Mouse (Mus musculus) liver, adult 2 months (tissue): ENCODE results near the gene Prrxl1. TPM values are rescaled to one million over a fixed set of nuclear protein-coding genes. Genes with fewer than 3 reads are reported as not detected.

ENCODE experiments used
- DNase-seq: peaks from one replicate; pipeline ENCODE4 v3.0.0-alpha.2; 2011; ENCODE audit warnings: low read depth, low spot score; ENCODE audit errors: extremely low read depth
- H3K27ac ChIP-seq: fragments of 200-500 bp; replicated peaks from 2 replicates; pipeline ENCODE4 v1.5.1; 2012; ENCODE audit warnings: low read depth, mild to moderate bottlenecking, control low read depth, inconsistent platforms, low read length; ENCODE audit not compliant: insufficient read depth
- H3K27me3 ChIP-seq: fragments of 200-500 bp; 2 replicates; pipeline ENCODE4 v1.6.1; 2012; ENCODE audit warnings: mild to moderate bottlenecking, moderate library complexity, low read length, inconsistent platforms; ENCODE audit not compliant: control insufficient read depth, insufficient read depth
- H3K36me3 ChIP-seq: fragments of 200-500 bp; 2 replicates; pipeline ENCODE4 v1.6.1; 2012; ENCODE audit warnings: low read length, inconsistent platforms; ENCODE audit not compliant: control insufficient read depth, insufficient read depth
- H3K4me1 ChIP-seq: fragments of 200-500 bp; 2 replicates; pipeline ENCODE4 v1.6.1; 2011; ENCODE audit warnings: low read length; ENCODE audit not compliant: control insufficient read depth, insufficient read depth
- H3K4me3 ChIP-seq: fragments of 200-500 bp; 2 replicates; pipeline ENCODE4 v1.5.1; 2011; ENCODE audit warnings: low read depth, mild to moderate bottlenecking, control low read depth, low read length, moderate library complexity; ENCODE audit not compliant: insufficient read depth
- H3K79me2 ChIP-seq: fragments of 200-500 bp; 2 replicates; pipeline ENCODE4 v1.6.1; 2012; ENCODE audit warnings: inconsistent platforms, mild to moderate bottlenecking, low read length, moderate library complexity; ENCODE audit not compliant: control insufficient read depth, insufficient read depth
- H3K9ac ChIP-seq: fragments of 200-500 bp; 2 replicates; pipeline ENCODE4 v1.6.1; 2012; ENCODE audit warnings: low read depth, mild to moderate bottlenecking, control low read depth, inconsistent platforms, low read length
- CTCF ChIP-seq: fragments of 200-500 bp; IDR thresholded peaks from 2 replicates; pipeline ENCODE4 v1.5.1; 2011; ENCODE audit warnings: low read depth, low read length, control low read depth
- POLR2A ChIP-seq: fragments of 200-500 bp; IDR thresholded peaks from 2 replicates; pipeline ENCODE4 v1.6.1; 2011; ENCODE audit warnings: low read length, control low read depth; ENCODE audit not compliant: insufficient read depth; ENCODE audit errors: extremely low read depth
- WGBS: fragments of 180-500 bp; shearing (Covaris S2); methylation state at CpG from one replicate; pipeline ENCODE4 v1.1.7; 2018; 5-methylcytosine and 5-hydroxymethylcytosine counted together
- polyA plus RNA-seq: library from polyadenylated mRNA; depleted of rRNA; stranded (reverse); fragments of >200 nt; gene quantifications from 2 replicates; pipeline ENCODE4 v1.2.3, GENCODE M21; 2012
- total RNA-seq: library from RNA; depleted of rRNA; stranded (reverse); fragments of >200 nt; gene quantifications from 2 replicates; pipeline ENCODE4 v1.2.3, GENCODE M21; 2014

The Prrxl1 gene
- total and polyA plus RNA-seq, 2 experiments, result not detected

DNA sequence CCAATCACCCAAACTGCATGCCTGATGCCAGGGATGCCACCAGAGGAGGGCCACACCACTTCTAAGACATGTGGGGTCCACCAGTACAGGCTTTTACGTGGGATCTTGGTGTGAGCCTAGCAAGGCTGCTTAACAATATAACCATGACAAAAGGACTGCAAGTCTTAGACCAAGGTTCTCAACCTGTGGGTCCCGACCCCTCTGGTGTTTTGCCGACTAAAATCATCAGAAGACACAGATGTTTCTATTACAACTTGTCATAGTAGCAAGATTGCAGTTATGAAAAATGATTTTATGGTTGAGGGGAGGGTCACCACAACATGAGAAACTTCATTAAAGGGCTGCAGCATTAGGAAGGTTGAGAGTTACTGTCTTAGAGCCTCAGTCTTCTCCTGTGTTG, 79.4 kb downstream of the Prrxl1 start:
- Histone ChIP-seq H3K36me3 (no peaks in the 10 kb centered on the region), H3K79me2 (no peaks in the 10 kb centered on the region), H3K27ac (no peak overlapping the region), H3K9ac (no peak overlapping the region), H3K4me3 (no peak overlapping the region), H3K4me1 (0 out of 2 replicates have a peak, but pooled peaks cover 2% of the 10 kb centered on the region), H3K27me3 (no peaks in the 10 kb centered on the region)
- no peak for DNase-seq
- WGBS, result 74% methylated on average over 3 of the region's 3 CpGs
- TF ChIP-seq CTCF (no peak), POLR2A (no peak)

DNA sequence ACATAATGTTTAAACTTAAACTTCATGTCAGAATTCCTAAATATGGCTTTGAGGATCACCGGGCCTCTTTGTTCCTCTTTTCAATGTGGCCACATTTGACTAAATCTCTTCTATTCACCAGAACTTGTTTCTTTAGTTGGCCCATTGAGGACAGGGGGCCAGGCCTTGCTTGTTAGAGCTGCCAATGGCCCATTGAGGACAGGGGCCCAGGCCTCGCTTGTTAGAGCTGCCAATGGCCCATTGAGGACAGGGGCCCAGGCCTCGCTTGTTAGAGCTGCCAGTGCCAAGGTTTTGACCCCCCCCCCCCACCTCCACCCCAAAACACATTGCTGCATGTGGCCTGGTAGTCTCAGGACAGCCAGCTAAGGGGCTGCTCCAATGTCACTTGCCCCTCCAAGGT, 82.4 kb downstream of the Prrxl1 start:
- 96% methylated on average over 3 of the region's 3 CpGs for WGBS

GRCm38 (mm10) chr14:32682536-32682935, 83.3 kb downstream of the Prrxl1 start:
- Histone ChIP-seq H3K27me3 (no peaks in the 10 kb centered on the region), H3K4me3 (no peak overlapping the region), H3K4me1 (peaks cover 2% of the 10 kb centered on the region; the same call in 1 of the 2 replicates), H3K36me3 (no peaks in the 10 kb centered on the region), H3K9ac (no peak overlapping the region), H3K27ac (no peak overlapping the region), H3K79me2 (no peaks in the 10 kb centered on the region)
- WGBS, result 93% methylated on average over 12 of the region's 12 CpGs
- TF ChIP-seq CTCF (no peak), POLR2A (no peak)
- DNase-seq, result no peak

More for the DNA sequence above, 82.4 kb downstream of the Prrxl1 start:
- no peaks in the 10 kb centered on the region for H3K27me3 ChIP-seq
- H3K9ac ChIP-seq, result no peak overlapping the region
- no peak overlapping the region for H3K4me3 ChIP-seq
- no peak overlapping the region for H3K27ac ChIP-seq
- H3K4me1 ChIP-seq, result peaks cover 2% of the 10 kb centered on the region; the same call in 1 of the 2 replicates
- H3K36me3 ChIP-seq, result no peaks in the 10 kb centered on the region
- TF ChIP-seq POLR2A (no peak), CTCF (no peak)
- no peak for DNase-seq
- H3K79me2 ChIP-seq, result no peaks in the 10 kb centered on the region

- Histone ChIP-seq H3K79me2 (no peaks in the 10 kb centered on the region), H3K4me1 (peaks cover 2% of the 10 kb centered on the region; the same call in 1 of the 2 replicates), H3K27ac (peak overlapping the region; percentile 7; the same call in 1 of the 2 replicates), H3K36me3 (no peaks in the 10 kb centered on the region), H3K4me3 (no peak overlapping the region), H3K27me3 (no peaks in the 10 kb centered on the region), H3K9ac (no peak overlapping the region)
- TF ChIP-seq CTCF, result no peak
- no peak for TF ChIP-seq POLR2A
- 43% methylated on average over 19 of the region's 19 CpGs for WGBS
- peak; percentile 11 for DNase-seq
Observed at GRCm38 (mm10) chr14:32683251-32683838, 84.1 kb downstream of the Prrxl1 start.

DNA sequence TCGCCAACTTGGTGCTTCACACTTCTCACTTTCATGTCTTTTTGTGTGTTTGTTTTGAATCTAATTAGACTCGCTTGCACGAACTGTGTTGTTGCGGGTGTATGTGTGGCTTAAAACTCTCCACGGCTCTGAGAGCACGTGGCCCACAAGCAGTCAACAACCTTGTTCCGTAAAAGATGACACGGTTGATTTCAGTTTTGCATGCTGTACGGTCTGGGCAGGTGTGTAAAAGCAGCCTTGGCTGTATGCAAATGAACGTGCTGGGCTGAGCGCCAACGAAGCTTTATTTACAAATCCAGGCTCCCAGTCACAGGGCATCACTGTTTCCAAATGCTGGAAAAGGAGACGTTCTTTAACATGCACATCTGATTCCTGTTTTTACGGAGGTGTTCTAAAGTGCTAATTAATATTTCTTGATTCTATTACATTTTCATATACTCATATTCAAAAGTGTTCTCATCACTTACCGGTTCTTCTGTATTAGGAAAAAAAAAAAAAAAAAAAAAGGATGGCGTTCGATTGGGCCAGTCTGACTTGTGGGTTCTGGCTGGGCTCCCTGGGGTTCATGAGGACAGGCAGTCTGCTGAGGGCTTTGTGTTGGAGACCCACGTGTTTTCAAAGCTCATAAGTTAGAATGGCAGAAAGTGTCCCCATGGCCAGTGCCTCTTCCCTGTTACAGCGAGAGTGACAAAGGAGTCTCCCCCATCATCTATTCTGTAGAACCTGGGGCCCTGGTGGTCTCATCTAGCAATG, 85.0 kb downstream of the Prrxl1 start:
- TF ChIP-seq POLR2A (no peak), CTCF (no peak)
- peak; percentile 62 for DNase-seq
- no peak overlapping the region for H3K9ac ChIP-seq

GRCm38 (mm10) chr14:32684735-32685105, 85.5 kb downstream of the Prrxl1 start:
- Histone ChIP-seq H3K36me3 (no peaks in the 10 kb centered on the region), H3K79me2 (no peaks in the 10 kb centered on the region), H3K4me1 (peaks cover 2% of the 10 kb centered on the region; the same call in 1 of the 2 replicates), H3K27me3 (no peaks in the 10 kb centered on the region), H3K4me3 (no peak overlapping the region), H3K9ac (no peak overlapping the region), H3K27ac (no peak overlapping the region)
- no peak for TF ChIP-seq POLR2A
- TF ChIP-seq CTCF, result no peak
- no peak for DNase-seq
- WGBS, result 76% methylated on average over 19 of the region's 19 CpGs

More for the DNA sequence above, 85.0 kb downstream of the Prrxl1 start:
- 36% methylated on average over 19 of the region's 19 CpGs for WGBS
- no peak overlapping the region for H3K27ac ChIP-seq
- no peaks in the 10 kb centered on the region for H3K27me3 ChIP-seq
- H3K4me1 ChIP-seq, result peaks cover 2% of the 10 kb centered on the region; the same call in 1 of the 2 replicates
- no peaks in the 10 kb centered on the region for H3K79me2 ChIP-seq
- H3K36me3 ChIP-seq, result no peaks in the 10 kb centered on the region
- no peak overlapping the region for H3K4me3 ChIP-seq
